Mouse (Mus musculus) ZHBTc4 (cell line): ENCODE data around the gene Atxn7l3.
"Not testable (repeated sequence)": the region's sequence is repeated elsewhere in the genome, so short reads cannot be mapped to it uniquely, and the experiment has no call there.

Source experiments
- DNase-seq: peaks from one replicate; pipeline ENCODE4 v3.0.0-alpha.2; 2011; ENCODE audit warnings: low read depth, low spot score

The Atxn7l3 gene

GRCm38 (mm10) chr11:102294887-102295597, 1.4 kb downstream of the Atxn7l3 start:
- peak; percentile 70 for DNase-seq

DNA sequence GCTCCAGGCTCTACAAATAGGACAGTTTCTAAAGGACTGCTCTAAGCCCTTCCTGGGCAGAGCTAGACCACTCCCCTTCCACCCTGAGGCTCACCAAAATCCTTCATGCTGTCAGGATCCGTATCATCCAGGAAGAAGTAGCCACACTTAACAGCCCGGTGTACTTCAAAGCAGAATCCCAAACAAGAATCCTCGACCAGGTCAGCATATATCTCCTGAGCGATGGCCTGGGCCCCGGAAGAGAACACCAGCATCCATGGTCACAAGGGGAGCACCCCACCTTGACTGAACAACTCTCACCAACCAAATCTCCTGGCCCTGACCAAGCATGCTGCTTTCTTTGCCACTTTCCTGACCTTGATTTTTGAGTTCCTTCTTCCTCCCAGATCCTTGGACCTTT, 2.0 kb downstream of the Atxn7l3 start:
- no peak for DNase-seq

- DNase-seq, result no peak
Observed at GRCm38 (mm10) chr11:102293971-102294370, 2.5 kb downstream of the Atxn7l3 start.

DNA sequence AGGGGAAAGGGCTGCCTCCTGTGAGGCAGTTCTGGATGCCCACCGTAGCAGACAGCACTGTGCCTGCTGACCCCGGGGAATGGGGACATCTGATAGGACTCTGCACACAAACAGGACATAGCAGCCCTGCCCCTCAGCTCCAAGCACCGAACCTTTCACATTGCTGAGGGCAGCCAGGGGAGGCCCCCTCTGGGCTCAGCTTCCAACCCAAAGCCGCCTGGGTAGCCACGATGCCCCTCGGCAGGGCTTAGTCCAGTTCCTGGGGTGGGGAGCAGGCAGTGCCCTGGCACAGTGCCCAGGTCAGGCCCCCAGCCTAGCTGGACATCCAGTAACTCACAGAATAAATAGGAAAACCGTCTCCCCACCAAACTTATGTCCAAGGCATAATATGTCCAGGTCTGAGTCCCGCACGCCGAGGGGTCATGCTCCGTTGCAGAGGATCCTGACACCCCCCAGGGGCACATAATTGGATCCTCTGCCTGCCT, 5.3 kb downstream of the Atxn7l3 start:
- no peak for DNase-seq

DNA sequence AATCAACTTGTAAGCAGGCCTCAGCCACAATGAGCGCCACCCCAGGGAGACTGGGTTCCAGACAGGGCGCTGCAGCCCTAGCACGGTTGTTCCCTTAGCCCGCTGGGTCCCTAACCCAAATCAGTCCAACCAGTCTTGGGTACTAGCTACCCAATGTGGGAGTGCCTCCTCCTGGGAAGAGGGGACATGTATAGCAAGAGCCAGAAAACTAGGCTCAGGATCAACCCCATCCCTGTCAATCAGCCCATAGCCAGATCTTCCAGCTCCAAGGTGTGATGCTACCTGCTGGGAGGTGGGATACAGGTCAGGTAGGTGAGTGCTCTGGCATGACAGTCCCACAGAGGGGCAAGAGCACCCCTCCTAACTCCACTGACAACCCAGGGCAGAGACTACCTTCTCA, 6.3 kb downstream of the Atxn7l3 start:
- DNase-seq, result no peak

- no peak for DNase-seq
Observed at GRCm38 (mm10) chr11:102289511-102290100, 6.8 kb downstream of the Atxn7l3 start.

GRCm38 (mm10) chr11:102288913-102289312, 7.5 kb downstream of the Atxn7l3 start:
- DNase-seq, result no peak

GRCm38 (mm10) chr11:102288027-102288804, 8.2 kb downstream of the Atxn7l3 start:
- DNase-seq, result no peak

DNA sequence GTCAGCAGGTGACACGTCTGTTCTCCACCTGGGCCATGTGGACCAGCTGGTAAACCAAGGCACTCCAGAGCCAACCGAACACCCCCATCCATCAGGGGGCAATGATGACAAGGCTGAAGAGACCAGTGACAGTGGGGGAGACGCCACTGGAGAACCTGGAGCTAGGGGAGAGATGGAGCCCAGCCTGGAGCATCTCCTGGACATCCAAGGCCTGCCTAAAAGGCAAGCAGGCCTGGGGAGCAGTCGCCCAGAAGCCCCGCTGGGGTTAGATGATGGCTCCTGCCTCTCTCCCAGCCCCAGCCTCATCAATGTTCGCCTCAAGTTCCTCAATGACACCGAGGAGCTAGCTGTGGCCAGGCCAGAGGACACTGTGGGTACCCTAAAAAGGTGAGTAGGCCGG, 8.9 kb downstream of the Atxn7l3 start:
- no peak for DNase-seq

GRCm38 (mm10) chr11:102285095-102285834, 11.2 kb downstream of the Atxn7l3 start:
- no peak for DNase-seq

DNA sequence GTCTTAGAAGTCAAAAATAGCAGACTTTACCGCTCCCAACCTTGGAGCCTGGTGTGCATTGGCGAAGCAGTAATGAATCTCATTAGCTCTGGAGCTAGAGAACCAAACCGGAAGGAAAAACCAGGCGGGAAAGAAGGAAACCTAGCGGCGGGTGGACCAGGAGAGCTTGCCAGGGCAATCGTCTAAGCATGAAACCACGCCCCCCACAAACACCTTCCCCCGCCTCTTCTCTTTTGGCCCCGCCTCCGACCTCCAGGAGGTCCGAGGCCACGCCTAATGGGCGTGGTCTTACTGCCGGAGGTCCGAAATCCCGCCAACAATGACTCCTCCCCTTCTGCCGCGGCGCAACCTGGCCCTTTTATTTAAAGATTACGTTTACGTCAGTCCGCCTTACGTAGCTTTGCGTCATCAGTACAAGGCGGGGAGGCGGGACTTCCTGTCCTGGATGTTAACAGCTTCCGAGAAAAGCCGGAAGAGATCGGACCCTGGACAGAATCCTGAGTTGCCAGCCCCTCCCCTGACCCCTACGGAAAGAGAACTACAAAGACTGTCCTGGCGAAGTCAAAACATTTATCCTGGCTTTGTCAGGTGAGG, 11.8 kb downstream of the Atxn7l3 start, which contains the start of gene Tmub2:
Gene Tmub2 (plus strand): TSS at position 431 of the 594 bp plus-strand sequence.
- DNase-seq, result peak; percentile 100

- peak; percentile 53 for DNase-seq
Observed at GRCm38 (mm10) chr11:102283922-102284321, 12.5 kb downstream of the Atxn7l3 start.

DNA sequence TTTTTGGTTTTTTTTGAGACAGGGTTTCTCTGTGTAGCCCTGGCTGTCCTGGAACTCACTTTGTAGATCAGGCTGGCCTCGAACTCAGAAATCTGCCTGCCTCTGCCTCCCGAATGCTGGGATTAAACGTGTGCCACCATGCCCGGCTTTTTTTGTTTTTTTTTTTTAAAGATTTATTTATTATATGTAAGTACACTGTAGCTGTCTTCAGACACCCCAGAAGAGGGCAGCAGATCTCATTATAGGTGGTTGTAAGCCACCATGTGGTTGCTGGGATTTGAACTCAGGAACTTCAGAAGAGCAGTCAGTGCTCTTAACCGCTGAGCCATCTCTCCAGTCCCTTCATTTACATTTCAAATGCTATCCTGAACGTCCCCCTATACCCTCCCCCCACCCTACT, 16.2 kb downstream of the Atxn7l3 start:
- DNase-seq, result not testable (repeated sequence)

- DNase-seq, result no peak
Observed at GRCm38 (mm10) chr11:102279595-102279994, 16.8 kb downstream of the Atxn7l3 start.

DNA sequence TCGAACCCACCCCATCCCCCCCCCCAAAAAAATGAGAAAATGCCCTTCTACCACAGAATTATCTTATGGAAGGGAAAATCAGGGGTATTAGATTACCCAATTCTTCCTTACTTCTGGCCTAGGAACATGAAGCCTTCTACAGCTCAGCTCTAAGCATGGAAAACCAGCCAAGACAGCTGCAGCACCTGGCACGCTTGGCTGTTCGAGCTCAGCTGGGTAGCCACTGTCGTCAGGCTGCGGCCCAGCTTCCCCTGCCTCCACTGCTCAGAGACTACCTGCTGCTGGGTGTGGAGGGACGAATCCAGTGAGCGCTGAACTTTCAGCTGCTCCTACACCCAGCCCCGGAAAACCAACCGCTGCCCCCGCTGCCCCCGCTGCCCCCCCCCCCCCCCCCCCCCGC, 18.7 kb downstream of the Atxn7l3 start:
- no peak for DNase-seq

DNA sequence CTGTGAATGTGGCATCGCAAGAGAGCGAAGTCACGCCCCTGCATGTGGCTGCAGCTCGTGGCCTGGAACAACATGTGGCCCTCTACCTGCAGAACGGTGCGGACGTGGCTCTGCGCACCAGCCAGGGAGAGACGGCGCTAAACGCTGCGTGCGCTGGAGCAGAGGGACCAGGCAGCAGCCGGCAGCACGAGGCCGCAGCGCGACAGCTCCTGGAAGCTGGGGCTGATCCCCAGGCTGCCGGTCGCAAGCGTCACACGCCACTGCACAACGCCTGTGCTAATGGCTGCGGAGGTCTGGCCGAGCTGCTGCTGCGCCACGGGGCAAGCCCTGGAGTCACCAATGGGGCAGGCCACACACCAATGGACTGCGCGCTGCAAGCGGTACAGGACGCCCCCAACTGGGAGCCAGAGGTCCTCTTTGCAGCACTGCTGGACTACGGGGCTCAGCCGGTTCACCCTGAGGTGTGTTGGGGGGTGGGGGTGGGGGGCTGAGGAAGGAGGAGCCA, 20.0 kb downstream of the Atxn7l3 start:
- peak; percentile 81 for DNase-seq

DNA sequence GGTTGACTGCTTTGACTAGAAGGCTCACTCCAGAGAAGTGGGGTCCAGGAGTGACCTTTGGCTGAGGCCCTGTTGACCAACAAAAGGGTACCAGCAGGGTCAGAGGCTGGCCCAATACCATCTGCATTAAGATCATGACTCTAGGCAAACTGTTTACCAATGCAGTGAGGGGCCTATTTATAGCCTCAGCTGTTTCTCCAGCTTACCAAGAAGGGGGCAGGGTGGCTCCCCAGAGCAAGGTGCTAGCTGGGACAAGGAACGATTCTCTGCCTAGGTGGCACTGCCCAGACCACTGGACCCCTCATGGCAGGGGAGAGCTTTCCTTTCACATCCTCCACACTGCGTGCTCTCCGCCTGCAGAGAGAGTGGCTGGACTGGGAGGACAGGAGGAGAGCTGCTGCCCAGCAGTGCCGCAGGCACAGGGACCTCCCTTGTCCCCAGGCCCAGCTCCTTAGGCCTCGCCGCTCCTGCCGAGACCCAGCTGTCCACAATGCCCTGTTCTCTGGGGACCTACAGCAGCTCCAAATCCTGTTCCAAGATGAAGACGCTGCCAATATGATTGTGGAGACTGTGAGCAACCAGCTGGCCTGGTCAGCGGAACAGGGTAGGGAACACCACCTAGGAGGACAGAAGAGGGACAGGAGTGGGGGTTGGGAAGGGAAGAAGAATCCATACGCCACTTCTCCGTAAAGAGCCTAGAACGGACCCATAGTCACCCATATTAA, 27.7 kb downstream of the Atxn7l3 start, which contains the start of gene Asb16:
Gene Asb16 (plus strand): TSS at position 224 of the 725 bp plus-strand sequence.
- no peak for DNase-seq

DNA sequence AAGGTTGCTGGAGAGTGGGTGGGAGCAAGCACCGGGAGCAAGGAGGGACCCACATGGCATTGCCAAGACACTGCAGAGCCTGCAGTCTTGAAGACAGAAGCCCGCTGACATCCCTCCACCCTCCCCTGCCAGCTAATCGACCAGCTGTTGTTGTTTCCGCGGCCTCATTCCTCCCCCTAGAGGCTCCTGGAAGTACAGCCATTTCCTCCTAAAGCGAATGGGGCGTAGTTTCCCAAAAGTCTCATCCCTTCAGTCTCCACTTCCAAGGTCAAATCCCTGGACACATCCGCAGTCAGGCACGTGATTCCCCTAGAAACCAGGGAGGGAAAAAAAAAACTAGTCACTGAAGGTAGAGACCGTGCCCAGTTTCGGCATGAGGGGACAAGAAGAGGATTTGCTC, 29.0 kb downstream of the Atxn7l3 start:
- peak; percentile 96 for DNase-seq

GRCm38 (mm10) chr11:102266631-102267355, 29.6 kb downstream of the Atxn7l3 start:
- DNase-seq, result no peak

- DNase-seq, result peak; percentile 53
Observed at GRCm38 (mm10) chr11:102265816-102266215, 30.6 kb downstream of the Atxn7l3 start.
